Comparison of ENCODE assay signal across 22 mouse cellular contexts in genomic region chr10:61074643-61075042, GRCm38 (mm10). TPM values are rescaled to one million over a fixed set of nuclear protein-coding genes. Genes with fewer than 3 reads are reported as not detected.
DNase-seq lines count a peak whose midpoint lies in the region; ATAC-seq and TF ChIP-seq lines count a peak whose summit lies in the region.
"Had no signal": no experiment of that assay in that cellular context is flagged by ENCODE, and none has a peak within 500 bp of the region (broad histone marks: within the 10 kb centered on the region; RNA-seq: fewer than 3 reads in every experiment).

No protein-coding gene starts in this region.

- H3K9me3 ChIP-seq in kidney, embryonic 15.5 days (replicated peaks), result no peaks in the 10 kb centered on the region
- H3K9me3 ChIP-seq: embryonic facial prominence, embryonic 10.5 days; embryonic facial prominence, embryonic 12.5 days; forebrain, embryonic 13.5 days; forebrain, embryonic 15.5 days had no signal

- no peak overlapping the region for H3K27ac ChIP-seq in kidney, adult 2 months (ENCODE audit: insufficient read depth, low read depth, low read length)
- no peak overlapping the region for H3K27ac ChIP-seq in kidney, embryonic 15.5 days
- H3K27ac ChIP-seq: embryonic facial prominence, embryonic 10.5 days; embryonic facial prominence, embryonic 12.5 days; forebrain, embryonic 13.5 days; forebrain, embryonic 15.5 days had no signal

- intact Hi-C loops in heart, postnatal 25 days (cut with DNase I), result no loop called here

- DNase-seq in heart, adult 11 months, result peak; percentile 76
- no peak for DNase-seq in heart, postnatal 25 days (ENCODE audit: low spot score)
- peak; percentile 18 for DNase-seq in kidney, adult 2 months
- DNase-seq in ES-CJ7 (ENCODE audit: low read depth, low spot score) (peak; percentile 58), ZHBTc4 (ENCODE audit: low read depth, low spot score) (peak; percentile 74)
- no peak for DNase-seq in urinary bladder, postnatal 14 days (ENCODE audit: low spot score)
- DNase-seq: adrenal gland, adult 2 months; adrenal gland, postnatal 10 days; B cell, adult 2 months; cerebellum, adult 11-12 months; cerebellum, adult 2 months; cerebellum, adult 9-10 months; cerebellum, postnatal 10 days; cerebellum, postnatal 25 days; forebrain, postnatal 0 days had no signal

- no peak for TF ChIP-seq POLR2A in kidney, adult 2 months (IDR thresholded peaks at IDR 0.05; ENCODE audit: low read depth, low read length)

- H3K9ac ChIP-seq in kidney, embryonic 15.5 days, result no peak overlapping the region
- H3K9ac ChIP-seq: embryonic facial prominence, embryonic 12.5 days; forebrain, embryonic 13.5 days; forebrain, embryonic 15.5 days; forebrain, postnatal 0 days had no signal

- no peaks in the 10 kb centered on the region for H3K4me1 ChIP-seq in kidney, adult 2 months (ENCODE audit: control insufficient read depth, insufficient read depth, low read length)
- H3K4me1 ChIP-seq in kidney, embryonic 15.5 days, result peaks cover 11% of the 10 kb centered on the region
- H3K4me1 ChIP-seq: forebrain, embryonic 13.5 days; forebrain, embryonic 15.5 days had no signal

- no peaks in the 10 kb centered on the region for H3K36me3 ChIP-seq in kidney, adult 2 months (ENCODE audit: control insufficient read depth, insufficient read depth, low read length)
- no peaks in the 10 kb centered on the region for H3K36me3 ChIP-seq in kidney, embryonic 15.5 days
- H3K36me3 ChIP-seq: embryonic facial prominence, embryonic 10.5 days; embryonic facial prominence, embryonic 12.5 days; forebrain, embryonic 15.5 days had no signal

- WGBS in kidney, adult 2 months, result 5% methylated on average over 1 of the region's 1 CpGs
- 0% methylated on average over 1 of the region's 1 CpGs for WGBS in kidney, embryonic 15.5 days

- no peak for ATAC-seq in kidney, embryonic 15.5 days (replicated peaks; ENCODE audit: low FRiP score)
- ATAC-seq: CD4-positive, CD25-positive, alpha-beta regulatory T cell, adult 4 months; forebrain, embryonic 13.5 days; forebrain, embryonic 15.5 days; forebrain, postnatal 0 days had no signal

- H3K4me2 ChIP-seq in kidney, embryonic 15.5 days, result no peak overlapping the region
- H3K4me2 ChIP-seq: embryonic facial prominence, embryonic 12.5 days; forebrain, embryonic 13.5 days; forebrain, embryonic 15.5 days had no signal

- no peak for TF ChIP-seq CTCF in kidney, adult 2 months (conservative IDR thresholded peaks at IDR 0.05; ENCODE audit: insufficient read depth, insufficient read length, low read depth, low read length)

- no peak overlapping the region for H3K4me3 ChIP-seq in kidney, adult 2 months (ENCODE audit: insufficient read depth, low read depth, low read length)
- no peak overlapping the region for H3K4me3 ChIP-seq in kidney, embryonic 15.5 days (replicated peaks)
- H3K4me3 ChIP-seq: embryonic facial prominence, embryonic 10.5 days; embryonic facial prominence, embryonic 12.5 days; forebrain, embryonic 13.5 days; forebrain, embryonic 15.5 days had no signal

- H3K27me3 ChIP-seq in kidney, adult 2 months (replicated peaks; ENCODE audit: control insufficient read depth, insufficient read depth, low read length), result no peaks in the 10 kb centered on the region
- H3K27me3 ChIP-seq in kidney, embryonic 15.5 days, result 0 out of 2 replicates have a peak, but pooled peaks cover 5% of the 10 kb centered on the region
- H3K27me3 ChIP-seq: embryonic facial prominence, embryonic 12.5 days; forebrain, embryonic 13.5 days; forebrain, embryonic 15.5 days had no signal

RNA-seq across cellular contexts. Expression of gene Pcbd1, which starts 14.5 kb away (rescaled TPM):
- total RNA-seq in heart, postnatal 25 days (2021), result 1 to 10 TPM in 1 of 2 experiments, under 1 TPM in 1; 0.78 to 1.4 TPM
- polyA plus RNA-seq in kidney, adult 2 months (2012; rRNA removed), result 392 and 452 TPM in 2 replicates
- 144 and 153 TPM in 2 replicates for polyA plus RNA-seq in kidney, embryonic 15.5 days (2015; fragmentation: Nextera tagmentation; extraction: Ambion mirVana)
- total RNA-seq: MEL had no signal

Comparison
In these comparisons a context has a peak if more than half of its experiments do, and no peak if none do; other contexts are left out.
1. DNase-seq: peak in heart, adult 11 months (single experiment), kidney, adult 2 months (single experiment), ES-CJ7 (single experiment) and ZHBTc4 (single experiment); none in heart, postnatal 25 days (single experiment) and urinary bladder, postnatal 14 days (single experiment).